Mouse (Mus musculus) kidney, postnatal 4 days (tissue): Measurements from ENCODE around the gene Psmd11.
A peak's percentile ranks its signal among the peaks of the same experiment; 100 is the strongest.

Experiments
- DNase-seq, 2 experiments: peaks; one replicate each; pipeline ENCODE4 v3.0.0; 2021; ENCODE audit warnings: mixed read lengths in 2 of 2

The Psmd11 gene

GRCm38 (mm10) chr11:80482347-80482746 lies 53.9 kb downstream of the Psmd11 start:
- DNase-seq: no peak

DNA sequence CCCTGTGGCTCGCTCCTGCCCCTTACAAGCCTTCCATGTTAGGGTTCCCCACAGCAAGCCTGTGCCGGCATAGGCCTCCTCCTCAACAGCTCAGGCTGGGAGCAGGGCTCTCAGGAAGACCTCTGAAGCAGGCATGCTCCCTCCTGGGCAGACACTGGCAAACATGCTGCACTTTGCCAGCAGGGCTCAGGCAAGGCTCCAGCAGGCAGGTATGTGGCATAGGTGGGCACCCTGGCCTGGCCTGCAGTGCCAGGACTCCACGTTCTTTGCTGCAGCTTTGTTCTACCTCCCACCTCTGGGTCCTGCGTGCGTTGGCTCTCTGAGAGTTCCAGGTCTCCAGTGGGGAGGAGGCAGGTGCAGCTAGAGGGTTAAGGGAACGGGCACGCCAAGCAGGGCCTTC lies 54.5 kb downstream of the Psmd11 start:
- no peak for DNase-seq

GRCm38 (mm10) chr11:80483536-80484067 lies 55.2 kb downstream of the Psmd11 start:
- no peak for DNase-seq

- peak; percentile 58 to 75 for DNase-seq
Measured at GRCm38 (mm10) chr11:80484191-80484791, 55.9 kb downstream of the Psmd11 start.

DNA sequence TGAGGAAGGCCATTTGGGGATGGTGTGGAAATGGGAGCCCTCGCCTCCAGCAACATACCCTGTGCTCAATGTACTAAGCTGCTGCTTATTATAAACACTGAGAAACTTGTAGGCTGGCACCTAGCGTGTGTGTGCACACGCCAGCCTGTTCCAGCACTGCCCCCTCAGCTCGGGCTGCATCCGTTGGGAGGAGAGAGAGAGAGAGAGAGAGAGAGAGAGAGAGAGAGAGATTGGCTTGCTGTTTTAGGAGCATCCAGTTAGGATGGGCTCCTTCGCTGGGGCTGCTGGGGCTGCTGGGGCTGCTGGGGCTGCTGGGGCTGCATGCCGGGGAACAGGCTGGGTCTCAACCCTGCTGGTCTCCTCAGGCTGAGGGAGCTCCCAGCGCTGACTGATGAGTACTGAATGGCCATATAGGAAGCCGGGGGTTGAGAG lies 56.7 kb downstream of the Psmd11 start:
- no peak for DNase-seq

DNA sequence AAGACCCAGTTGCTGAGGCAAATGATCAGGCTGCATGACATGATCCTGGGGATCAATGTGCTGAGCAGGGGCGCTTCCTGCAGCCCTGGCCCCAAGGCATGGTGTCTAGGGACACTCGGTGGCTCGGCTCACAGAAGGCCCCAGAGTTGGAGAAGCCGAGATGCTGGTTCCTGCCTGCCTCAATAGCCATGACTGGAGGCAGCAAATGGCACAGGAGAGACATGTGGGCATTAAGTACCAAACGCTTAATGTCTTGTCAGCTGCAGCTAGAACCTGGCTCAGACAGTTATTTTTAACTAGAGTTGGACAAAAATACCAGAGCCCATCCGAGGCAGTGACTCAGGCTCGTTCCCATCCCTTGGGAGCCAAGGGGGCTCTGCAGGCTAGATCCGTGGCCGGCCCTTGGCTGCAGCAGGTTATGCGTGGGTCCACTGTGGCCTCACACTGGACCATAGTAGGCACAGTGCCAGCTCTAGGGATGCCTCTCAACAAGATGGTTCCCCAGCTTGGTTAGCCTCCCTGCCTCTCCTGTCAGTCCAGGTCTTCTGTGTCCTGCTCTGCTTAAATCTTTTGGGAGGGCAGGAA lies 57.3 kb downstream of the Psmd11 start:
- no peak for DNase-seq

DNA sequence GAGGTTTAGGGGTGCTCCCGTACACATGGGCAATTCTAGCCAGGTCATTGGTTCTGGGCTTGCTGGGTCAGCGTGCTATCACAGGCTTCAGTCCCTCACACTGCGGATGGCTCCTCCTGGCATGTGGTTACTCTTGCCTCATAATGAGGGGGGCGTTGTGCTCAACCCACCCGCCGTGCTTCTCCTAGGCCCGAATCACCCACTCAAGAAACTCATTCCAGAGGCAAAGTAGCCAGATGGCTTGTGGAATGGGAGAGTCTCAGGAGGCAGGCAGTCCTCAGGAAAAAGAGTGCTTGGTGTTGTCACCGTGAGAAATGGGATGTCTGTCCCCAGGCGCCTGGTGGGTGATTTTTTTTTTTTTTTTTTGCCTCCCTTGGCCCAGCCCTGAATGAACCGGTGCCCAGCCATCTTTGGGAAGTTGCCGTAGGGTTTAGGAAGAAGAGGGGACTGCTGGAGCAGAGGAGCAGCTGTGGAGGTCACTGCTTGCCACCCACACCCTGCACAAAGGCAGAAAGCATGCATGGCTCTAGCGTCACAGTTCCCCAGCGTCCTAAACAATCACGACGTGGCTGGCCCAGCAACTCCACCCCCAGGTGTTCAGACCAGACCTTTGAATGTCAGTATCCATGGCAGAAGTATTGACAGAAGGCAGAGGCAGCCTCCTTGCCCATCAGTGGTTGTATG lies 59.6 kb downstream of the Psmd11 start:
- no peak for DNase-seq

GRCm38 (mm10) chr11:80489172-80489881 lies 60.9 kb downstream of the Psmd11 start:
- DNase-seq: peak in 1 of 2 experiments; percentile 45

- DNase-seq: no peak
Measured at GRCm38 (mm10) chr11:80489882-80490196, 61.4 kb downstream of the Psmd11 start.

GRCm38 (mm10) chr11:80490831-80491230 lies 62.4 kb downstream of the Psmd11 start:
- DNase-seq: no peak

DNA sequence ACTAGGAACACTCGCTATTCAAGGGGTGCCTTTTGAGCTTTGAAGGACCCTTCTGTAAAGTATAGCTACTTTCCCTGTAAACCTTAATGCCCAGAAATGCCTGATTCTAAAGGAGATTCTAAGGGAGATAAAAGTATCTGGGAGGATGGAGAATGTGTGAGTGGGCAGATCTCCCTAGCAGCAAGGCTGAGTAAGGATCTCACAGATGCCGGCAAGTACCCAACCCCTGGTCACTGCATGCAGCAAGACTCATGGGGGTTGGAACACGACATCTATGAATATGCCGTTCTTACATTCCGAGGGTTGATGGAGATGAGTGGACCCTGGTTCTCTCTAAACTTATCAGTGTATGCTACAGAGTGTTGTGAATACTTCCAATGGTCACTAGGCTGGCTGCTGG lies 64.8 kb downstream of the Psmd11 start:
- DNase-seq: no peak

DNA sequence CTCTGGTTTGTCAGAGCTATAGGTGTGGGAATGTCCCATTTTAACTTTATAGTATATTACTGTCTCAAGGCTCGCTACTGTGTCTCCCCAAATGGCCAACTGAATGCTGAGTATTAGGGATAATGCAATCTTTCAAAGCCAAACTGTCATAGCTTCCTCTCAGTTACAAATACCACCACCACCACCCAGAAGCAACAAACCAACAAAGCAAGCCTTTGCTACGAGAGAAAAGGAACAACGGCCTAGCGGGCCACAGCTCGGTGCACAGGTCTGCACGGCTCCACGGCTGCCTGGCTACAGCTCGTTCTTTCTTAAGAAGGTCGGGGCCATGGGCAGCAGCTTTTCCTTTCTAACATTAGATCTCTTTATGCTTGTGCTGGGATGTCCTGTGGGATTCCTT lies 66.4 kb downstream of the Psmd11 start:
- no peak for DNase-seq

DNA sequence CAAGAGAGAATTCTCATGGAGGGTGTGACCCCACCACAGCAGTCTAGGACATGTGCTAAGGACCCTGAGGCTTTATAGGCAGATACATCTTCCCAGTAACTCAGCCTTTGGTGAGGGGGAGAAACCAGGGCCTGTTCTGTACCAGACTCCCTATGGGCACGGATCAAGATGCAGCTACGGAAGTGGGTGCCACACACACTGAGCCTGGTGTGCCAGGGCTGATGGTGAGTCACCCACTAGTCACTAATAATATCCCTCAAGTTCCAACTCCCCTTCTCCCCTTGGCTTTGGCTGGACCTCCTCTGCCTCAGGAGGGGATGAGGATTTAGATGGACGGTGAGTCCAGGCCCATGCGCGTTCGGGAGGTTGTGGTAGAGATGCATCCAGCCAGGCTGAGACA lies 67.6 kb downstream of the Psmd11 start:
- no peak for DNase-seq

DNA sequence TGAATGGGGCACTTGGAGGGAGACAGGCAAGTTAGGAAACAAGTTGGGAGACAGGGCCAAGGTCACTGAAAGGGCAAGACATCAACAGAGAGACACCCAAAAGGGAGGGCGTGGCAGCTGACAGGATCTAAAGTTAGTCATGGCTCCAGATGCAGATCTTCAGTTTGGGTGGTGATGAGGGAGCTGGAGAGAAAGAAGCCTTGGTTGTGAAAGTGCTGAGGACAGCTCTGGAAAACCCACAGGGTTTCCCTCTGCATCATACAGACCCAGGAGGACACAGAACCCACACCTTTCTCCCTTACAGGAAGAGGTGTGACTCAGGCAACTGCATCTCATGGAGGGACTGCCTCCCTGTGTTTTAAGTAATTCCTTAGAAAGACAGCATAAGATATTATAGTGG lies 68.2 kb downstream of the Psmd11 start:
- no peak for DNase-seq

GRCm38 (mm10) chr11:80497225-80497919 lies 69.0 kb downstream of the Psmd11 start:
- DNase-seq: no peak

DNA sequence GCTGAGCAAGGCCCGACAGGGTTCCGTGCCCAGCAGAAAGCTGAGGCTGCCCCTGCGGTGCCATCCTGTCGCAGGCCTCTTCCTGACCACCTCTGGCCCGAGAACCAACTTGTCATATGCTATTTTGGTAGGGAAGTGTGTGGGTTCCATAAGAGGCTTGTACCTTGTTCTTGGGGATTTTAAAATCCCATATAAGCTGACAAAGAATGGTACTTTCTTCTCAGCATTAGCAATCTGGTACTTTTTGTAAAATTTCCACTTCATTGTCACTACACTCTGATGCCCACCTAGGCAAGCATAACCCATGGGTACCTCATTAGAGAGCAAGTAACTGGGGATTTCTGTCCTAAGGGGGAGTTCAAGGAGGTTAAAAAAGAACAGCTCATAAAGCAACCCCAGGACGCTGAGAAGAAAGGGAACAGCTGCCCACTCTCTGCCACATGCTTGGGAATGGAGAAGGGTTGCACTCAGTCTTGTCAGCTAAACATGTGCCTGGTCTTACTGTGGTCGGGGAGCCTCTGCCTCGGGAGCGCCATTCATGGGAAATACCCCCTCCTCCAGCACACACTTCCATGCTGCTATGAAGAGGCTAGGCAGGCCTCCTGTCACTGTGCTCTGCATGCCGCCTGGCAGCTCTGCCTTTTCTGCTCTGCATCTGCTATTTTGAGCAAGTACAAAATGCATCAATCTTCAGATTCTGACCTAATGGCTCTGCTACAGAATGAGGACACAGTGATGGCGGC lies 70.1 kb downstream of the Psmd11 start:
- no peak for DNase-seq

DNA sequence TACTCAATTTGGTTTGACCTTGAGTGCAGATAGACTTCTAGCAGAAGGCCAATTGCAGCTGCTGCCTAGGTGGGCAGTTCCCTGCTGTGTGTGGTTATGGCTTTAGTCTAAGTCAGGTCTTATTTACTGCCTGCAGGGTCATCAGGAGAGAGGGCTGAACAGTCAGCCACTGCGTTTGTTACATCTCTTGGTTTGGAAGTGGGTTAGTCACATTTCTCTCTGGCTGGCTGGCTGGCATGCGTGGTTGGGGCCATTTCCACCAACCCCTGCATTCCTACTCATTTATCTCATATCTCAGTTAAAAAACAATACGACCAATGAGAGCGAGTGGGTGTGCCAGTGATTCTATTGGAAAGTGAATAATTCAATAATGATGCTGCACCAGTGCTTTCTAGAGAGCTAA lies 71.1 kb downstream of the Psmd11 start:
- DNase-seq: no peak

- DNase-seq: no peak
Measured at GRCm38 (mm10) chr11:80503281-80503680, 74.9 kb downstream of the Psmd11 start.

DNA sequence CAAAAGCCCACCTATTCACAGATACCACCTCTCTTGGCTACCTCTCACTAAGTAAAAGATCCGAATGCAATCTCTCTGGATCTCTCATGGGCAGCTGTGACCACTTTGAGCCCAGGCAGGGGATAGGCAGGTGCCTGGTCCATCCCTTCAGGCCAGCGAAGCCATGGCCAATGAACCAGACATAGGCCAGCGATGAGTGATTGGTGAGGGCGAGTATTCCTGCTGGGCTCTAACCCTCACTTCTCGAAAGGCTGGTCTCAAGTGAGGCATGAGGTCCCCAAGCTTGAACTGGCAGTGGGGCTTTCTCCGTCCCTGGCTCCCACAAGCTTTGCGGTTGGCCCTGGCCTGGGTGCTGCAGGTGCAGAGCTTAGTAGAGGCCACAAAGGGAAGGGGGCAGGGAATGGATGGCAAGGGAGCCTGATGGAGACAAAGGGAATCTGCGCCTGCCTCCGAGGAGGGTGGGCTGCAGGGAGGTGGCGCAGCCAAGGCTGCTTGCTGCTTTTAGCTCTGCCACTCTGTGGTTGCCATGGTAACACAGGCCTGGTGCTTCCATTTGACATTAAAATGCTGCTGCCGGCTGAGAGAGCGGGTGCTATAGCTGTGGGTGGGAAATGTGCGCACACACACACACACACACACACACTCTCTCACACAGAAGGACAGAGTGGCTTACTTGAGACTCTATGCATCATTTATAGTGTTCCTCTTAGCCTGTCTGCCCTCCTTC lies 75.5 kb downstream of the Psmd11 start:
- DNase-seq: peak; percentile 14 to 29

DNA sequence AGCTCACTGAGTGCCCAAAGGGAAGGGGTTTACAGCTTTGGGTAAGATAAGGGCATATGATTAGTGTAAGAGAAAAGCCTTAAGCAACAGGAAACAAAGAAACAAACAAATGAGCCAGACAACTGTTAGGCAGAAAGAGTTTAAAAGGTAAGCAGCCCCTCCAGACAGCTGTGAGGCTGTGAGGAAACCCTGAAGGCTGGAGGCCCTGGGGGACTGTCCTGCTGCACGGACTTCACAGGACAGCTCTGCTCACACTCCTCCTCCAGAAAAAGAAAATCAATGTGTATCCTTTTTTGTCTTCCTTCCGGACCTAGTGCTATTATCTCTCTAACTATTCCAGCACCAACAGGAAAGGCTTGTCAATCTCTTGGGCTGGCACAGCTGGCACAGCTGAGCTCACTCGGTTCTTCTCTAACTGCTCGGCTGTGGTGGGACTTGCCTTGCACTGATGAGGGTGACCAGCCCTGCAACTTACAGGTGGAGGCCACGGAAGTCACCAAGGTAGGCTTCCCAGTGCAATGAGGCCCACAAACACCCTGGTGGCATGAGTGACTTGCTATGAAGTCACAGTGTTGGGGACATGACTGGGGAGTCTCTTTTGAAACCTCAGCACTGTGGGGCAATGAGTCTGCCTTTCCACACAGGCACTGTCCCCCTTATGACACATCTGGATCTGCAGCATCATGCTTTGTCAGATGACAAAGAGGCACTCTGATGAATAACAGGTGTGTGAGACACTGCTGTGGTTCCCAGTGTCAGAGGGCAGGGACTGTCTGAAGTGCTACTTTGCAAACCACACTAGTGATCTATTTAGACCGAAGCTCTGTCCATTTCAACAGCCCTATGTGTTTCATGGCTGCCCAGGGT lies 76.3 kb downstream of the Psmd11 start:
- no peak for DNase-seq

DNA sequence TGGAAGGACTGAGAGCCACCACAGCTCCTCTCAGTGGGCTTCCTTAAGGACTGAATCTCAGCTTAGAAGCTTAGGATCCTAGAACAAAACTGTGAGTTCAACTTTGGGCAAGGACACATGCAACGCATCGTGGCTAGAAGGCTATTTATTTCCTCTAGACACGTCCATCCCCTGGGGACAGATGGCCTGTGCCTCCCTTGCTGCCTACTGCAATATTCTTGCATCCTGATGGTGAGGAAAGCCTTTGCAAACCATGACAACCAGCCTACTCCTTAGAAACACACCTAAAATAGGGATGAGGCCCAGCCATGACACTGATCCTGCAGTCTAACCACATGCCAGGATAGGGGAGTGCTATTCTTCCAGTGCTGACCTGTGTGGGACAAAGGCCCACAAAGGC lies 77.2 kb downstream of the Psmd11 start:
- no peak for DNase-seq
